Mouse (Mus musculus) stomach, embryonic 14.5 days (tissue): ENCODE results near the gene Tagap. TPM values are rescaled to one million over a fixed set of nuclear protein-coding genes. Genes with fewer than 3 reads are reported as not detected.

ENCODE experiments used
- ATAC-seq: fragments of 200-750 bp; cut with Nextera tagmentation; 2 replicates; pipeline ENCODE4 v1.8.0; 2017; ENCODE audit warnings: low read depth, moderate TSS enrichment; ENCODE audit not compliant: insufficient number of reproducible peaks, insufficient read depth, low FRiP score
- H3K27ac ChIP-seq: fragments of 300-500 bp; sonication (generic); 2 replicates; pipeline ENCODE4 v1.5.1; 2014; ENCODE audit warnings: mild to moderate bottlenecking, low read length, moderate library complexity, mixed read lengths
- H3K27me3 ChIP-seq: fragments of 300-500 bp; sonication (generic); 2 replicates; pipeline ENCODE4 v1.6.1; 2014; ENCODE audit warnings: low read length, control low read depth, mixed read lengths; ENCODE audit not compliant: control insufficient read depth, insufficient read depth
- H3K36me3 ChIP-seq: fragments of 300-500 bp; sonication (generic); 2 replicates; pipeline ENCODE4 v1.6.1; 2014; ENCODE audit warnings: mild to moderate bottlenecking, control low read depth, low read length, moderate library complexity, mixed read lengths; ENCODE audit not compliant: control insufficient read depth, insufficient read depth
- H3K4me1 ChIP-seq: fragments of 300-500 bp; sonication (generic); 2 replicates; pipeline ENCODE4 v1.6.1; 2014; ENCODE audit warnings: low read length, control low read depth, mixed read lengths; ENCODE audit not compliant: control insufficient read depth, insufficient read depth
- H3K4me2 ChIP-seq: fragments of 300-500 bp; sonication (generic); replicated peaks from 2 replicates; pipeline ENCODE4 v1.6.1; 2014; ENCODE audit warnings: low read depth, low read length, control low read depth
- H3K4me3 ChIP-seq: fragments of 300-500 bp; sonication (generic); 2 replicates; pipeline ENCODE4 v1.5.1; 2014; ENCODE audit warnings: low read depth, low read length, control low read depth
- H3K9ac ChIP-seq: fragments of 300-500 bp; sonication (generic); replicated peaks from 2 replicates; pipeline ENCODE4 v1.6.1; 2014; ENCODE audit warnings: low read depth, mild to moderate bottlenecking, control low read depth, low read length, moderate library complexity, mixed read lengths
- H3K9me3 ChIP-seq: fragments of 300-500 bp; sonication (generic); 2 replicates; pipeline ENCODE4 v1.6.1; 2016; ENCODE audit warnings: low read depth, low read length, control low read depth; ENCODE audit not compliant: control insufficient read depth
- WGBS: fragments of 180-500 bp; shearing (Covaris S2); extraction: QIAGEN DNeasy Blood & Tissue Kit; methylation state at CpG from one replicate; pipeline ENCODE4 v1.1.7; 2014; 5-methylcytosine and 5-hydroxymethylcytosine counted together
- polyA plus RNA-seq: library from polyadenylated mRNA; unstranded; fragments of >200 nt; fragmentation: Nextera tagmentation; extraction: Ambion mirVana; gene quantifications from 2 replicates; pipeline ENCODE4 v1.2.1, GENCODE M21; 2014

Tagap gene
- 0.75 and 1.5 TPM in 2 replicates for polyA plus RNA-seq

- 49% methylated on average over 13 of the region's 13 CpGs for WGBS
- Histone ChIP-seq H3K9ac (no peak within 1 kb of the TSS), H3K9me3 (no peaks in the 10 kb centered on the region), H3K27me3 (no peaks in the 10 kb centered on the region), H3K27ac (no peak within 1 kb of the TSS), H3K36me3 (no peaks in the 10 kb centered on the region), H3K4me3 (no peak within 1 kb of the TSS), H3K4me2 (0 out of 2 replicates have a peak within 1 kb of the TSS, but pooled peaks have one; percentile 2), H3K4me1 (no peaks in the 10 kb centered on the region)
- ATAC-seq, result no peak
Observed at GRCm38 (mm10) chr17:7925413-7926160, at the start of gene Tagap. TSS of gene Tagap (plus strand) at chr17:7926000.

- Histone ChIP-seq H3K9me3 (no peaks in the 10 kb centered on the region), H3K9ac (no peak overlapping the region), H3K36me3 (no peaks in the 10 kb centered on the region), H3K4me1 (no peaks in the 10 kb centered on the region), H3K4me3 (no peak overlapping the region), H3K27me3 (no peaks in the 10 kb centered on the region), H3K4me2 (no peak overlapping the region), H3K27ac (no peak overlapping the region)
- 88% methylated on average over 13 of the region's 13 CpGs for WGBS
- no peak for ATAC-seq
Observed at GRCm38 (mm10) chr17:7876541-7876940, 49.3 kb upstream of the Tagap start.

- no peaks in the 10 kb centered on the region for H3K27me3 ChIP-seq
- ATAC-seq, result no peak
- WGBS, result 53% methylated on average over 7 of the region's 7 CpGs
- no peak overlapping the region for H3K4me3 ChIP-seq
- no peaks in the 10 kb centered on the region for H3K36me3 ChIP-seq
- no peak overlapping the region for H3K4me2 ChIP-seq
- H3K9ac ChIP-seq, result no peak overlapping the region
- no peaks in the 10 kb centered on the region for H3K9me3 ChIP-seq
- no peak overlapping the region for H3K27ac ChIP-seq
- no peaks in the 10 kb centered on the region for H3K4me1 ChIP-seq
Observed at GRCm38 (mm10) chr17:7877191-7877764, 48.5 kb upstream of the Tagap start.

GRCm38 (mm10) chr17:7877878-7878277 is 47.9 kb upstream of the Tagap start:
- Histone ChIP-seq H3K4me3 (no peak overlapping the region), H3K4me2 (no peak overlapping the region), H3K9ac (no peak overlapping the region), H3K36me3 (no peaks in the 10 kb centered on the region), H3K4me1 (no peaks in the 10 kb centered on the region), H3K27ac (no peak overlapping the region), H3K9me3 (no peaks in the 10 kb centered on the region), H3K27me3 (no peaks in the 10 kb centered on the region)
- no peak for ATAC-seq
- 36% methylated on average over 2 of the region's 2 CpGs for WGBS

- 80% methylated on average over 4 of the region's 4 CpGs for WGBS
- ATAC-seq, result no peak
- Histone ChIP-seq H3K9ac (no peak overlapping the region), H3K4me3 (no peak overlapping the region), H3K27me3 (no peaks in the 10 kb centered on the region), H3K4me1 (no peaks in the 10 kb centered on the region), H3K36me3 (no peaks in the 10 kb centered on the region), H3K9me3 (no peaks in the 10 kb centered on the region), H3K4me2 (no peak overlapping the region), H3K27ac (no peak overlapping the region)
Observed at GRCm38 (mm10) chr17:7879529-7879928, 46.3 kb upstream of the Tagap start.

- WGBS, result 88% methylated on average over 11 of the region's 11 CpGs
- Histone ChIP-seq H3K4me2 (no peak overlapping the region), H3K4me3 (no peak overlapping the region), H3K27me3 (no peaks in the 10 kb centered on the region), H3K9ac (no peak overlapping the region), H3K27ac (no peak overlapping the region), H3K4me1 (no peaks in the 10 kb centered on the region), H3K36me3 (no peaks in the 10 kb centered on the region), H3K9me3 (no peaks in the 10 kb centered on the region)
- ATAC-seq, result no peak
Observed at GRCm38 (mm10) chr17:7883126-7883525, 42.7 kb upstream of the Tagap start.

GRCm38 (mm10) chr17:7884606-7885005 is 41.2 kb upstream of the Tagap start:
- no peaks in the 10 kb centered on the region for H3K36me3 ChIP-seq
- ATAC-seq, result no peak
- no peaks in the 10 kb centered on the region for H3K9me3 ChIP-seq
- no peak overlapping the region for H3K4me2 ChIP-seq
- no peak overlapping the region for H3K9ac ChIP-seq
- H3K27me3 ChIP-seq, result no peaks in the 10 kb centered on the region
- 81% methylated on average over 10 of the region's 10 CpGs for WGBS
- H3K4me1 ChIP-seq, result no peaks in the 10 kb centered on the region
- no peak overlapping the region for H3K27ac ChIP-seq
- no peak overlapping the region for H3K4me3 ChIP-seq

GRCm38 (mm10) chr17:7887071-7887815 is 38.6 kb upstream of the Tagap start:
- Histone ChIP-seq H3K27ac (no peak overlapping the region), H3K36me3 (no peaks in the 10 kb centered on the region), H3K9me3 (no peaks in the 10 kb centered on the region), H3K27me3 (no peaks in the 10 kb centered on the region), H3K4me1 (no peaks in the 10 kb centered on the region), H3K4me2 (no peak overlapping the region), H3K4me3 (no peak overlapping the region), H3K9ac (no peak overlapping the region)
- no peak for ATAC-seq
- 86% methylated on average over 20 of the region's 20 CpGs for WGBS
